Mouse (Mus musculus): Measurements from ENCODE around the gene Clec4f. TPM values are rescaled to one million over a fixed set of nuclear protein-coding genes. Genes with fewer than 3 reads are reported as not detected.

Clec4f gene
- not detected in 2 replicates for polyA plus RNA-seq (2015; fragmentation: Nextera tagmentation; extraction: Ambion mirVana)

- no peak for TF ChIP-seq EP300 (IDR thresholded peaks at IDR 0.05)
- no peak for TF ChIP-seq CTCF (IDR thresholded peaks at IDR 0.05)
Measured at GRCm38 (mm10) chr6:83656087-83656486, at the start of gene Clec4f. Gene Clec4f (minus strand): TSS chr6:83656187.

GRCm38 (mm10) chr6:83704701-83705100, 48.7 kb upstream of the Clec4f start:
- H3K4me3 ChIP-seq (ENCODE audit: low read depth, low read length): no peak overlapping the region
- no peak overlapping the region for H3K9ac ChIP-seq (replicated peaks; ENCODE audit: low read depth)
- no peaks in the 10 kb centered on the region for H3K36me3 ChIP-seq (ENCODE audit: insufficient read depth, low read length)
- no peak overlapping the region for H3K27ac ChIP-seq (ENCODE audit: low read length)
- no peaks in the 10 kb centered on the region for H3K4me1 ChIP-seq (ENCODE audit: insufficient read depth, low read depth, low read length)
- 28% methylated on average over 5 of the region's 5 CpGs for WGBS
- no peak for TF ChIP-seq EP300 (IDR thresholded peaks at IDR 0.05)
- TF ChIP-seq CTCF (IDR thresholded peaks at IDR 0.05): no peak
- DNase-seq (ENCODE audit: low spot score) (no peak), ATAC-seq (no peak)
- peaks cover 90% of the 10 kb centered on the region for H3K27me3 ChIP-seq (replicated peaks; ENCODE audit: insufficient read depth, low read length)
- no peaks in the 10 kb centered on the region for H3K9me3 ChIP-seq (ENCODE audit: low read length)
- no peak overlapping the region for H3K4me2 ChIP-seq (replicated peaks; ENCODE audit: low read depth, low read length)

More at GRCm38 (mm10) chr6:83656087-83656486, at the start of gene Clec4f:
- H3K4me2 ChIP-seq (replicated peaks; ENCODE audit: low read depth, low read length): no peak within 1 kb of the TSS
- no peaks in the 10 kb centered on the region for H3K9me3 ChIP-seq (ENCODE audit: low read length)
- no peak within 1 kb of the TSS for H3K9ac ChIP-seq (replicated peaks; ENCODE audit: low read depth)
- no peaks in the 10 kb centered on the region for H3K4me1 ChIP-seq (ENCODE audit: insufficient read depth, low read depth, low read length)
- H3K36me3 ChIP-seq (ENCODE audit: insufficient read depth, low read length): no peaks in the 10 kb centered on the region
- DNase-seq (ENCODE audit: low spot score) (no peak), ATAC-seq (no peak)
- no peaks in the 10 kb centered on the region for H3K27me3 ChIP-seq (replicated peaks; ENCODE audit: insufficient read depth, low read length)
- 90% methylated on average over 2 of the region's 2 CpGs for WGBS
- no peak within 1 kb of the TSS for H3K27ac ChIP-seq (ENCODE audit: low read length)
- no peak within 1 kb of the TSS for H3K4me3 ChIP-seq (ENCODE audit: low read depth, low read length)

GRCm38 (mm10) chr6:83704294-83704693, 48.3 kb upstream of the Clec4f start:
- Histone ChIP-seq H3K4me3 (ENCODE audit: low read depth, low read length) (no peak overlapping the region), H3K9ac (replicated peaks; ENCODE audit: low read depth) (no peak overlapping the region), H3K27ac (ENCODE audit: low read length) (no peak overlapping the region), H3K9me3 (ENCODE audit: low read length) (no peaks in the 10 kb centered on the region), H3K36me3 (ENCODE audit: insufficient read depth, low read length) (no peaks in the 10 kb centered on the region), H3K4me2 (replicated peaks; ENCODE audit: low read depth, low read length) (no peak overlapping the region), H3K27me3 (replicated peaks; ENCODE audit: insufficient read depth, low read length) (peaks cover 90% of the 10 kb centered on the region), H3K4me1 (ENCODE audit: insufficient read depth, low read depth, low read length) (no peaks in the 10 kb centered on the region)
- no peak for DNase-seq (ENCODE audit: low spot score)
- WGBS: 14% methylated on average over 1 of the region's 1 CpGs
- ATAC-seq: no peak
- TF ChIP-seq EP300 (IDR thresholded peaks at IDR 0.05) (no peak), CTCF (IDR thresholded peaks at IDR 0.05) (no peak)

GRCm38 (mm10) chr6:83703722-83704078, 47.7 kb upstream of the Clec4f start:
- ATAC-seq (no peak), DNase-seq (ENCODE audit: low spot score) (no peak)
- Histone ChIP-seq H3K9me3 (ENCODE audit: low read length) (no peaks in the 10 kb centered on the region), H3K27ac (ENCODE audit: low read length) (no peak overlapping the region), H3K4me2 (replicated peaks; ENCODE audit: low read depth, low read length) (no peak overlapping the region), H3K27me3 (replicated peaks; ENCODE audit: insufficient read depth, low read length) (peaks cover 90% of the 10 kb centered on the region), H3K4me1 (ENCODE audit: insufficient read depth, low read depth, low read length) (no peaks in the 10 kb centered on the region), H3K4me3 (ENCODE audit: low read depth, low read length) (no peak overlapping the region), H3K9ac (replicated peaks; ENCODE audit: low read depth) (no peak overlapping the region), H3K36me3 (ENCODE audit: insufficient read depth, low read length) (no peaks in the 10 kb centered on the region)
- under 1% methylated on average over 10 of the region's 10 CpGs for WGBS
- TF ChIP-seq CTCF (IDR thresholded peaks at IDR 0.05): no peak
- no peak for TF ChIP-seq EP300 (IDR thresholded peaks at IDR 0.05)

- H3K36me3 ChIP-seq (ENCODE audit: insufficient read depth, low read length): no peaks in the 10 kb centered on the region
- no peak for DNase-seq (ENCODE audit: low spot score)
- no peak overlapping the region for H3K9ac ChIP-seq (replicated peaks; ENCODE audit: low read depth)
- peaks cover 90% of the 10 kb centered on the region for H3K27me3 ChIP-seq (replicated peaks; ENCODE audit: insufficient read depth, low read length)
- no peak overlapping the region for H3K4me3 ChIP-seq (ENCODE audit: low read depth, low read length)
- H3K9me3 ChIP-seq (ENCODE audit: low read length): no peaks in the 10 kb centered on the region
- 2% methylated on average over 27 of the region's 27 CpGs for WGBS
- H3K27ac ChIP-seq (ENCODE audit: low read length): no peak overlapping the region
- H3K4me1 ChIP-seq (ENCODE audit: insufficient read depth, low read depth, low read length): no peaks in the 10 kb centered on the region
- TF ChIP-seq EP300 (IDR thresholded peaks at IDR 0.05): no peak
- TF ChIP-seq CTCF (IDR thresholded peaks at IDR 0.05): no peak
- no peak for ATAC-seq
- no peak overlapping the region for H3K4me2 ChIP-seq (replicated peaks; ENCODE audit: low read depth, low read length)
Measured at GRCm38 (mm10) chr6:83703000-83703721, 47.2 kb upstream of the Clec4f start.

- H3K9me3 ChIP-seq (ENCODE audit: low read length): no peaks in the 10 kb centered on the region
- H3K4me3 ChIP-seq (ENCODE audit: low read depth, low read length): no peak overlapping the region
Measured at GRCm38 (mm10) chr6:83702146-83702999, 46.4 kb upstream of the Clec4f start.

More at GRCm38 (mm10) chr6:83702146-83702999, 46.4 kb upstream of the Clec4f start:
- ATAC-seq: no peak
- H3K4me1 ChIP-seq (ENCODE audit: insufficient read depth, low read depth, low read length): no peaks in the 10 kb centered on the region
- H3K4me2 ChIP-seq (replicated peaks; ENCODE audit: low read depth, low read length): no peak overlapping the region
- peaks cover 90% of the 10 kb centered on the region for H3K27me3 ChIP-seq (replicated peaks; ENCODE audit: insufficient read depth, low read length)
- H3K9ac ChIP-seq (replicated peaks; ENCODE audit: low read depth): no peak overlapping the region
- no peak overlapping the region for H3K27ac ChIP-seq (ENCODE audit: low read length)
- WGBS: 1% methylated on average over 53 of the region's 53 CpGs
- no peaks in the 10 kb centered on the region for H3K36me3 ChIP-seq (ENCODE audit: insufficient read depth, low read length)
- no peak for DNase-seq (ENCODE audit: low spot score)
- TF ChIP-seq CTCF (IDR thresholded peaks at IDR 0.05) (no peak), EP300 (IDR thresholded peaks at IDR 0.05) (no peak)
